8 mouse cellular contexts compared by ENCODE assay signal in the genomic region with DNA sequence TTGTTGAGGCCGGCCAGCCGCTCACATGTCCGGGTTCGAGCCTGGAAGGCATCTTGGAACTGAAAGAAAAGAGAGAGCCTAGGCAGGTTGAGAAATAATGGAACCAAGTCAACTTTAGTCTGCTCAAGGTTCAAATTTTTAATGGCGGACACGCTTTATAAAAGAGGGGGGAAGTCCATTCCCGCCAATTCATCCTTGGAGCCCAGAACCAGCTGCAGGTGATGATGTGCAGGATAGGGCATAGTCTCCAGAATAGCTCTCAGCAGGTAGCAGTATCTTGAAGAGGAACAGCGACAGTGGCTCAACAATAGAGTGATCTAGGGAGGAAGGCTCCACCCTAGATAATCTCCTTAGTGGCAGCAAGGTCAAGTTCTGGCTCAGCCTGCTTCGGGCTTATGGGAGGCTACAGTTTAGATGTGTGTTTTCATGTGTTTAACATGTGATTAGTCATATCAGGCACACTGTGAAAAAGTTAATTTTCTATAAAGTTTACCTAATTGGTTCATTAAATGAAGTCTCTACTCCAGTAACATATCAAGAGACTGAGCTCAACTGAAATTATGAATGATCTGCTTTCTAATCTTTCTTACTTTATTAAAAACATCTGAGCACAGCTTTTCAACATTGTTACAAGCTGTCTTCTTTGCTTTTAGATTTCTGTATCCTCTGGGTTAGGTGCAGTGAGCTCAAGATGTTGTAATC. TPM values are rescaled to one million over a fixed set of nuclear protein-coding genes. Genes with fewer than 3 reads are reported as not detected.
A peak's percentile ranks its signal among the peaks of the same experiment; 100 is the strongest.
DNase-seq lines count a peak whose midpoint lies in the region; ATAC-seq and TF ChIP-seq lines count a peak whose summit lies in the region.
"Not testable (repeated sequence)": the region's sequence is repeated elsewhere in the genome, so short reads cannot be mapped to it uniquely, and the experiment has no call there.

A gene (plus strand): TSS at position 652 of the 702 bp plus-strand sequence.

- TF ChIP-seq EP300 in lung, postnatal 0 days (IDR thresholded peaks at IDR 0.05), result not testable (repeated sequence)

- peak within 1 kb of the TSS; percentile 20; the same call in 1 of the 2 replicates for H3K9ac ChIP-seq in ES-E14 (ENCODE audit: insufficient read depth, low read depth, low read length, poor library complexity, severe bottlenecking)
- not testable (repeated sequence) for H3K9ac ChIP-seq in heart, embryonic 16.5 days (ENCODE audit: low read length); intestine, postnatal 0 days (ENCODE audit: low read depth, low read length); lung, postnatal 0 days (replicated peaks; ENCODE audit: low read depth); neural tube, embryonic 15.5 days (replicated peaks)

- in situ Hi-C loops in ES-E14 (cut with MboI; ENCODE audit: low sequenced_read_pairs in 2 of 2, unreplicated experiment in 2 of 2), result loop anchor here in 1 of 2 experiments (25.0 kb wide), 1 partner anchor 1357 kb away; no protein-coding TSS in a partner anchor

- H3K9me3 ChIP-seq in ES-E14 (ENCODE audit: control insufficient read depth, insufficient read depth, low read depth, low read length); heart, embryonic 16.5 days (replicated peaks; ENCODE audit: control insufficient read depth, low read length); intestine, postnatal 0 days (ENCODE audit: control insufficient read depth); lung, postnatal 0 days (ENCODE audit: low read length); neural tube, embryonic 15.5 days (replicated peaks): not testable (repeated sequence)

- peak within 1 kb of the TSS; percentile 60 for H3K27ac ChIP-seq in ES-E14 (ENCODE audit: insufficient read depth, low read depth, low read length, poor library complexity, severe bottlenecking)
- not testable (repeated sequence) for H3K27ac ChIP-seq in heart, embryonic 16.5 days (ENCODE audit: low read length); intestine, postnatal 0 days (ENCODE audit: low read depth, low read length); lung, postnatal 0 days (ENCODE audit: low read length); neural tube, embryonic 15.5 days (replicated peaks)

- ATAC-seq in common myeloid progenitor, adult 5-6 weeks (replicated peaks; ENCODE audit: low read depth, poor library complexity, severe bottlenecking); heart, embryonic 16.5 days (replicated peaks; ENCODE audit: extremely low read depth, insufficient read depth, low FRiP score); intestine, postnatal 0 days; lung, postnatal 0 days; neural tube, embryonic 15.5 days (ENCODE audit: low FRiP score): not testable (repeated sequence)

- not testable (repeated sequence) for TF ChIP-seq CTCF in intestine, postnatal 0 days (IDR thresholded peaks at IDR 0.05; ENCODE audit: low read depth); lung, postnatal 0 days (IDR thresholded peaks at IDR 0.05)

- intact Hi-C loops in left cerebral cortex, postnatal 36 days (cut with DNase I), result not testable (repeated sequence)

- DNase-seq in ES-E14 (ENCODE audit: low read depth, low spot score); gastrocnemius, adult 18-20 months (ENCODE audit: low spot score); left cerebral cortex, postnatal 36 days (ENCODE audit: low spot score in 2 of 2); lung, postnatal 0 days (ENCODE audit: low spot score): not testable (repeated sequence)

- not testable (repeated sequence) for H3K4me3 ChIP-seq in ES-E14 (ENCODE audit: insufficient read depth in 1 of 2, low read depth in 1 of 2, low read length in 2 of 2, poor library complexity in 1 of 2, severe bottlenecking in 1 of 2); heart, embryonic 16.5 days (ENCODE audit: low read length); intestine, postnatal 0 days (ENCODE audit: low read depth, low read length); lung, postnatal 0 days (ENCODE audit: low read depth, low read length); neural tube, embryonic 15.5 days (replicated peaks)

- WGBS in heart, embryonic 16.5 days, result 71% methylated on average over 9 of the region's 9 CpGs
- WGBS in intestine, postnatal 0 days, result 77% methylated on average over 9 of the region's 9 CpGs
- WGBS in lung, postnatal 0 days, result 77% methylated on average over 9 of the region's 9 CpGs
- 85% methylated on average over 9 of the region's 9 CpGs for WGBS in neural tube, embryonic 15.5 days

- H3K27me3 ChIP-seq in heart, embryonic 16.5 days (ENCODE audit: control insufficient read depth, insufficient read depth, low read length); intestine, postnatal 0 days (replicated peaks; ENCODE audit: control insufficient read depth, insufficient read depth, low read length); lung, postnatal 0 days (replicated peaks; ENCODE audit: insufficient read depth, low read length); neural tube, embryonic 15.5 days (replicated peaks): not testable (repeated sequence)

- H3K4me2 ChIP-seq in heart, embryonic 16.5 days (ENCODE audit: low read depth, low read length); intestine, postnatal 0 days (replicated peaks; ENCODE audit: low read depth); lung, postnatal 0 days (replicated peaks; ENCODE audit: low read depth, low read length); neural tube, embryonic 15.5 days: not testable (repeated sequence)

- peaks cover 6 to 13% of the 10 kb centered on the region in 2 experiments for H3K4me1 ChIP-seq in ES-E14 (ENCODE audit: control insufficient read depth in 2 of 2, insufficient read depth in 2 of 2, low read length in 2 of 2, poor library complexity in 1 of 2)
- H3K4me1 ChIP-seq in heart, embryonic 16.5 days (ENCODE audit: control insufficient read depth, insufficient read depth, low read length); intestine, postnatal 0 days (replicated peaks; ENCODE audit: control insufficient read depth, insufficient read depth, low read length); lung, postnatal 0 days (ENCODE audit: insufficient read depth, low read depth, low read length): not testable (repeated sequence)
- peaks cover 11% of the 10 kb centered on the region for H3K4me1 ChIP-seq in neural tube, embryonic 15.5 days

- not testable (repeated sequence) for H3K36me3 ChIP-seq in ES-E14 (ENCODE audit: control insufficient read depth, insufficient read depth, low read length, poor library complexity, severe bottlenecking); heart, embryonic 16.5 days (ENCODE audit: control insufficient read depth, insufficient read depth); intestine, postnatal 0 days (ENCODE audit: control insufficient read depth, insufficient read depth); lung, postnatal 0 days (ENCODE audit: insufficient read depth, low read length); neural tube, embryonic 15.5 days

RNA-seq across cellular contexts. Expression of the gene that starts here (rescaled TPM):
- 160 and 178 TPM in 2 replicates for total RNA-seq in ES-E14 (2012; rRNA removed)
- 85.9 and 95.0 TPM in 2 replicates for total RNA-seq in common myeloid progenitor, adult 5-6 weeks (2017)
- total RNA-seq in gastrocnemius, adult 18-20 months (2021), result 10 to 100 TPM; 14.3 to 14.7 TPM
- polyA plus RNA-seq in heart, embryonic 16.5 days (2015; fragmentation: Nextera tagmentation; extraction: Ambion mirVana), result 91.7 and 96.9 TPM in 2 replicates
- polyA plus RNA-seq in intestine, postnatal 0 days (2015; fragmentation: Nextera tagmentation; extraction: Ambion mirVana), result 47.9 and 49.2 TPM in 2 replicates
- 10 to 100 TPM; 16.6 to 18.0 TPM for total RNA-seq in left cerebral cortex, postnatal 36 days (2021)
- 78.3 and 79.5 TPM in 2 replicates for polyA plus RNA-seq in lung, postnatal 0 days (2015; fragmentation: Nextera tagmentation; extraction: Ambion mirVana)
- polyA plus RNA-seq in neural tube, embryonic 15.5 days (2015; fragmentation: Nextera tagmentation; extraction: Ambion mirVana), result 51.9 and 75.0 TPM in 2 replicates
